Mouse (Mus musculus) cerebellum, postnatal 10 days (tissue): Measurements from ENCODE around the gene Ccnb2.
"Not testable (repeated sequence)": the region's sequence is repeated elsewhere in the genome, so short reads cannot be mapped to it uniquely, and the experiment has no call there.

Experiments
- DNase-seq, 2 experiments: peaks; one replicate each; pipeline ENCODE4 v3.0.0; 2021; ENCODE audit warnings: mixed read lengths in 2 of 2

The Ccnb2 gene

GRCm38 (mm10) chr9:70421257-70422056, at the start of gene Ccnb2:
Ccnb2 (minus strand) TSS chr9:70421547.
- peak; percentile 93 to 94 for DNase-seq

GRCm38 (mm10) chr9:70463091-70463490, 41.7 kb upstream of the Ccnb2 start:
- DNase-seq, result not testable (repeated sequence)

- DNase-seq, result no peak
These were observed 31.0 kb upstream of the Ccnb2 start for GRCm38 (mm10) chr9:70452371-70452770.

- DNase-seq, result no peak
These were observed 27.7 kb upstream of the Ccnb2 start for GRCm38 (mm10) chr9:70449072-70449471.

- no peak for DNase-seq
These were observed 18.6 kb upstream of the Ccnb2 start for GRCm38 (mm10) chr9:70439959-70440358.

GRCm38 (mm10) chr9:70422661-70423060, 1.3 kb upstream of the Ccnb2 start:
- DNase-seq, result no peak

- DNase-seq, result no peak
These were observed 4.9 kb downstream of the Ccnb2 start for GRCm38 (mm10) chr9:70416412-70416811.

- no peak for DNase-seq
These were observed 8.3 kb downstream of the Ccnb2 start for GRCm38 (mm10) chr9:70413038-70413437.

GRCm38 (mm10) chr9:70410668-70411067, 10.7 kb downstream of the Ccnb2 start:
- DNase-seq, result no peak

- no peak for DNase-seq
These were observed 11.6 kb downstream of the Ccnb2 start for GRCm38 (mm10) chr9:70409743-70410142.

- DNase-seq, result peak; percentile 30 to 43
These were observed 12.6 kb downstream of the Ccnb2 start for GRCm38 (mm10) chr9:70408791-70409190.

- no peak for DNase-seq
These were observed 14.8 kb downstream of the Ccnb2 start for GRCm38 (mm10) chr9:70406596-70406995.

- DNase-seq, result no peak
These were observed 19.3 kb downstream of the Ccnb2 start for GRCm38 (mm10) chr9:70401937-70402539.

GRCm38 (mm10) chr9:70396083-70396482, 25.3 kb downstream of the Ccnb2 start:
- no peak for DNase-seq

GRCm38 (mm10) chr9:70395617-70396016, 25.7 kb downstream of the Ccnb2 start:
- peak; percentile 24 to 38 for DNase-seq

- DNase-seq, result peak; percentile 87 to 90
These were observed 28.8 kb downstream of the Ccnb2 start for GRCm38 (mm10) chr9:70392563-70392907.

- peak in 1 of 2 experiments; percentile 7 for DNase-seq
These were observed 29.4 kb downstream of the Ccnb2 start for GRCm38 (mm10) chr9:70391660-70392562.

- DNase-seq, result no peak
These were observed 30.3 kb downstream of the Ccnb2 start for GRCm38 (mm10) chr9:70391042-70391441.

GRCm38 (mm10) chr9:70389548-70389947, 31.8 kb downstream of the Ccnb2 start:
- DNase-seq, result peak; percentile 46 to 53

GRCm38 (mm10) chr9:70387410-70388119, 33.8 kb downstream of the Ccnb2 start:
- DNase-seq, result peak in 1 of 2 experiments; percentile 25

GRCm38 (mm10) chr9:70384958-70385728, 36.2 kb downstream of the Ccnb2 start:
- DNase-seq, result no peak

GRCm38 (mm10) chr9:70384494-70384893, 36.9 kb downstream of the Ccnb2 start:
- no peak for DNase-seq
